Mouse (Mus musculus) cortical plate, adult 2 months (tissue): ENCODE results near the gene Serpina3n. TPM values are rescaled to one million over a fixed set of nuclear protein-coding genes. Genes with fewer than 3 reads are reported as not detected.
"Not testable (repeated sequence)": the region's sequence is repeated elsewhere in the genome, so short reads cannot be mapped to it uniquely, and the experiment has no call there.

ENCODE experiments used
- H3K27ac ChIP-seq: fragments of 200-500 bp; 2 replicates; pipeline ENCODE4 v1.5.1; 2012; ENCODE audit warnings: low read length, control low read depth, inconsistent platforms; ENCODE audit not compliant: insufficient read depth
- H3K4me1 ChIP-seq: fragments of 200-500 bp; 2 replicates; pipeline ENCODE4 v1.6.1; 2011; ENCODE audit warnings: low read length; ENCODE audit not compliant: control insufficient read depth, insufficient read depth
- H3K4me3 ChIP-seq: fragments of 200-500 bp; 2 replicates; pipeline ENCODE4 v1.5.1; 2011; ENCODE audit warnings: mild to moderate bottlenecking, low read length, control low read depth; ENCODE audit not compliant: insufficient read depth
- CTCF ChIP-seq: fragments of 200-500 bp; IDR thresholded peaks from 2 replicates; pipeline ENCODE4 v1.5.1; 2011; ENCODE audit warnings: mild to moderate bottlenecking, control low read depth, low read length; ENCODE audit not compliant: insufficient read depth; ENCODE audit errors: extremely low read depth
- POLR2A ChIP-seq: fragments of 200-500 bp; IDR thresholded peaks from 2 replicates; pipeline ENCODE4 v1.6.1; 2011; ENCODE audit warnings: mild to moderate bottlenecking, low read length, control low read depth; ENCODE audit not compliant: insufficient read depth; ENCODE audit errors: extremely low read depth
- polyA plus RNA-seq: library from polyadenylated mRNA; depleted of rRNA; stranded (reverse); fragments of >200 nt; gene quantifications from 2 replicates; pipeline ENCODE4 v1.2.3, GENCODE M21; 2012; rRNA removed

Serpina3n gene
- polyA plus RNA-seq, 1 experiment, result 9.7 TPM

GRCm38 (mm10) chr12:104433214-104433613 is 26.7 kb downstream of the Serpina3n start:
- Histone ChIP-seq H3K4me3 (no peak overlapping the region), H3K27ac (no peak overlapping the region), H3K4me1 (no peaks in the 10 kb centered on the region)
- TF ChIP-seq CTCF (no peak), POLR2A (no peak)

GRCm38 (mm10) chr12:104433951-104434735 is 27.6 kb downstream of the Serpina3n start:
- no peak for TF ChIP-seq CTCF
- TF ChIP-seq POLR2A, result no peak
- Histone ChIP-seq H3K27ac (no peak overlapping the region), H3K4me1 (no peaks in the 10 kb centered on the region), H3K4me3 (no peak overlapping the region)

- TF ChIP-seq POLR2A (no peak), CTCF (peak; percentile 88)
- Histone ChIP-seq H3K4me3 (no peak overlapping the region), H3K4me1 (no peaks in the 10 kb centered on the region)
Measured at GRCm38 (mm10) chr12:104440087-104440760, 33.7 kb downstream of the Serpina3n start.

GRCm38 (mm10) chr12:104443716-104444115 is 37.2 kb downstream of the Serpina3n start:
- Histone ChIP-seq H3K27ac (no peak overlapping the region), H3K4me3 (no peak overlapping the region), H3K4me1 (no peaks in the 10 kb centered on the region)
- TF ChIP-seq CTCF (no peak), POLR2A (no peak)

More at GRCm38 (mm10) chr12:104440087-104440760, 33.7 kb downstream of the Serpina3n start:
- H3K27ac ChIP-seq, result no peak overlapping the region

- not testable (repeated sequence) for H3K4me1 ChIP-seq, H3K4me3 ChIP-seq, H3K27ac ChIP-seq
Measured at GRCm38 (mm10) chr12:104447056-104447455, 40.5 kb downstream of the Serpina3n start.

- Histone ChIP-seq H3K4me3 (no peak overlapping the region), H3K27ac (no peak overlapping the region), H3K4me1 (no peaks in the 10 kb centered on the region)
- TF ChIP-seq CTCF (0 out of 2 replicates have a peak, but pooled peaks have one; percentile 31), POLR2A (no peak)
Measured at GRCm38 (mm10) chr12:104448099-104448498, 41.6 kb downstream of the Serpina3n start.

- no peak for TF ChIP-seq CTCF
- no peak for TF ChIP-seq POLR2A
- no peak overlapping the region for H3K27ac ChIP-seq
- no peaks in the 10 kb centered on the region for H3K4me1 ChIP-seq
- no peak overlapping the region for H3K4me3 ChIP-seq
Measured at GRCm38 (mm10) chr12:104450257-104450656, 43.7 kb downstream of the Serpina3n start.

GRCm38 (mm10) chr12:104453002-104453401 is 46.5 kb downstream of the Serpina3n start:
- TF ChIP-seq CTCF, result 0 out of 2 replicates have a peak, but pooled peaks have one; percentile 1
- no peak for TF ChIP-seq POLR2A
- Histone ChIP-seq H3K4me1 (no peaks in the 10 kb centered on the region), H3K4me3 (no peak overlapping the region), H3K27ac (no peak overlapping the region)

GRCm38 (mm10) chr12:104459377-104459776 is 52.8 kb downstream of the Serpina3n start:
- no peak for TF ChIP-seq CTCF
- TF ChIP-seq POLR2A, result no peak
- no peaks in the 10 kb centered on the region for H3K4me1 ChIP-seq
- no peak overlapping the region for H3K4me3 ChIP-seq
- no peak overlapping the region for H3K27ac ChIP-seq

GRCm38 (mm10) chr12:104461372-104461771 is 54.8 kb downstream of the Serpina3n start:
- TF ChIP-seq POLR2A, result no peak
- H3K4me1 ChIP-seq, result no peaks in the 10 kb centered on the region
- no peak overlapping the region for H3K4me3 ChIP-seq
- no peak overlapping the region for H3K27ac ChIP-seq

Other genes with a start within 250 kb of the Serpina3n start
- not detected in 2 replicates for gene Serpina3f, start 192.2 kb upstream of the Serpina3n start, polyA plus RNA-seq
- 0.23 and 0.26 TPM in 2 replicates for gene Serpina3g, start 170.5 kb upstream of the Serpina3n start, polyA plus RNA-seq
- gene Serpina3i, start 143.6 kb upstream of the Serpina3n start, polyA plus RNA-seq, result not detected in 2 replicates
- not detected in 2 replicates for gene Serpina3j, start 92.2 kb upstream of the Serpina3n start, polyA plus RNA-seq
- gene Serpina3k, start 68.2 kb upstream of the Serpina3n start, polyA plus RNA-seq, result not detected in 2 replicates
- not detected in 2 replicates for gene Serpina3m, start 68.2 kb upstream of the Serpina3n start, polyA plus RNA-seq
- gene Gsc, start 66.6 kb downstream of the Serpina3n start, polyA plus RNA-seq, result not detected in 2 replicates